In genomic region chr16:93684441-93684840, GRCm38 (mm10) we compare ENCODE assay signal across 8 mouse cellular contexts. TPM values are rescaled to one million over a fixed set of nuclear protein-coding genes. Genes with fewer than 3 reads are reported as not detected.
DNase-seq lines count a peak whose midpoint lies in the region; ATAC-seq and TF ChIP-seq lines count a peak whose summit lies in the region.

No protein-coding gene starts in this region.

- intact Hi-C loops in left cerebral cortex, postnatal 25 days (cut with DNase I) = no loop called here

- WGBS in kidney, embryonic 15.5 days = 38% methylated on average over 7 of the region's 7 CpGs
- WGBS in hindbrain, postnatal 0 days = 37% methylated on average over 7 of the region's 7 CpGs
- 32% methylated on average over 7 of the region's 7 CpGs for WGBS in neural tube, embryonic 12.5 days

- no peak overlapping the region for H3K9ac ChIP-seq in kidney, embryonic 15.5 days
- H3K9ac ChIP-seq in hindbrain, postnatal 0 days (replicated peaks; ENCODE audit: low read length) = no peak overlapping the region
- no peak overlapping the region for H3K9ac ChIP-seq in neural tube, embryonic 12.5 days

- DNase-seq in kidney, postnatal 10 days = no peak
- no peak for DNase-seq in hindbrain, postnatal 0 days (ENCODE audit: low spot score)
- DNase-seq in spleen, postnatal 4 days (ENCODE audit: low spot score in 2 of 2) = no peak
- DNase-seq in spleen, postnatal 36 days (ENCODE audit: low spot score in 2 of 2) = no peak
- DNase-seq in left cerebral cortex, postnatal 25 days (ENCODE audit: low spot score in 2 of 2) = no peak

- H3K36me3 ChIP-seq in kidney, embryonic 15.5 days = no peaks in the 10 kb centered on the region
- no peaks in the 10 kb centered on the region for H3K36me3 ChIP-seq in hindbrain, postnatal 0 days (ENCODE audit: insufficient read depth, low read length)
- no peaks in the 10 kb centered on the region for H3K36me3 ChIP-seq in neural tube, embryonic 12.5 days

- no peaks in the 10 kb centered on the region for H3K9me3 ChIP-seq in kidney, embryonic 15.5 days (replicated peaks)
- H3K9me3 ChIP-seq in hindbrain, postnatal 0 days (ENCODE audit: low read length) = no peaks in the 10 kb centered on the region
- H3K9me3 ChIP-seq in neural tube, embryonic 12.5 days = no peaks in the 10 kb centered on the region

- H3K27ac ChIP-seq in kidney, embryonic 15.5 days = no peak overlapping the region
- no peak overlapping the region for H3K27ac ChIP-seq in brown adipose tissue, adult 24 weeks (replicated peaks; ENCODE audit: low read depth, low read length)
- H3K27ac ChIP-seq in hindbrain, postnatal 0 days = no peak overlapping the region
- no peak overlapping the region for H3K27ac ChIP-seq in neural tube, embryonic 12.5 days

- no peak for TF ChIP-seq CTCF in hindbrain, postnatal 0 days (IDR thresholded peaks at IDR 0.05; ENCODE audit: low read depth)

- H3K27me3 ChIP-seq in kidney, embryonic 15.5 days = peaks cover 50% of the 10 kb centered on the region
- peaks cover 20% of the 10 kb centered on the region; the same call in 1 of the 2 replicates for H3K27me3 ChIP-seq in hindbrain, postnatal 0 days (ENCODE audit: insufficient read depth, low read length)
- peaks cover 54% of the 10 kb centered on the region for H3K27me3 ChIP-seq in neural tube, embryonic 12.5 days (replicated peaks)

- peak overlapping the region; percentile 86 for H3K4me2 ChIP-seq in kidney, embryonic 15.5 days
- H3K4me2 ChIP-seq in hindbrain, postnatal 0 days (ENCODE audit: low read depth, low read length) = peak overlapping the region; percentile 78
- peak overlapping the region; percentile 73; the same call in 1 of the 2 replicates for H3K4me2 ChIP-seq in neural tube, embryonic 12.5 days (replicated peaks)

- peak overlapping the region; percentile 48; the same call in 1 of the 2 replicates for H3K4me3 ChIP-seq in kidney, embryonic 15.5 days (replicated peaks)
- H3K4me3 ChIP-seq in brown adipose tissue, adult 24 weeks (ENCODE audit: insufficient read depth, low read depth, low read length) = peak overlapping the region; percentile 78
- H3K4me3 ChIP-seq in hindbrain, postnatal 0 days (ENCODE audit: low read length) = no peak overlapping the region
- no peak overlapping the region for H3K4me3 ChIP-seq in neural tube, embryonic 12.5 days

- no peak for ATAC-seq in kidney, embryonic 15.5 days (replicated peaks; ENCODE audit: low FRiP score)
- no peak for ATAC-seq in hindbrain, postnatal 0 days
- ATAC-seq in neural tube, embryonic 12.5 days (ENCODE audit: low FRiP score, low read depth) = no peak

- H3K4me1 ChIP-seq in kidney, embryonic 15.5 days = peaks cover 26% of the 10 kb centered on the region
- H3K4me1 ChIP-seq in brown adipose tissue, adult 24 weeks (ENCODE audit: control insufficient read depth, insufficient read depth, insufficient read length, low read length) = no peaks in the 10 kb centered on the region
- H3K4me1 ChIP-seq in hindbrain, postnatal 0 days (ENCODE audit: insufficient read depth, low read length) = peaks cover 7% of the 10 kb centered on the region; the same call in 1 of the 2 replicates
- peaks cover 15% of the 10 kb centered on the region for H3K4me1 ChIP-seq in neural tube, embryonic 12.5 days

RNA-seq across cellular contexts. Expression of gene Cbr3, which starts 1.4 kb away (rescaled TPM):
- 4.8 and 6.9 TPM in 2 replicates for polyA plus RNA-seq in kidney, embryonic 15.5 days (2015; fragmentation: Nextera tagmentation; extraction: Ambion mirVana)
- 7.2 TPM in 2 replicates for polyA plus RNA-seq in brown adipose tissue, adult 24 weeks (2012; ENCODE audit: insufficient read depth, insufficient read length, missing spikeins)
- total RNA-seq in hindbrain, postnatal 0 days (2014; rRNA removed) = 0.58 and 5.1 TPM in 2 replicates
- 4.8 and 5.4 TPM in 2 replicates for polyA plus RNA-seq in hindbrain, postnatal 0 days (2015; fragmentation: Nextera tagmentation; extraction: Ambion mirVana)
- polyA plus RNA-seq in neural tube, embryonic 12.5 days (2016; fragmentation: Nextera tagmentation; extraction: Ambion mirVana) = 0.79 and 1.1 TPM in 2 replicates
- 10 to 100 TPM; 16.0 to 19.9 TPM for total RNA-seq in left cerebral cortex, postnatal 25 days (2021)

RNA-seq across cellular contexts. Expression of gene Dop1b, which starts 27.3 kb away (rescaled TPM):
- 20.0 and 24.2 TPM in 2 replicates for polyA plus RNA-seq in kidney, embryonic 15.5 days (2015; fragmentation: Nextera tagmentation; extraction: Ambion mirVana)
- polyA plus RNA-seq in brown adipose tissue, adult 24 weeks (2012; ENCODE audit: insufficient read depth, insufficient read length, missing spikeins) = 18.9 and 24.0 TPM in 2 replicates
- 60.9 and 74.8 TPM in 2 replicates for total RNA-seq in hindbrain, postnatal 0 days (2014; rRNA removed)
- polyA plus RNA-seq in hindbrain, postnatal 0 days (2015; fragmentation: Nextera tagmentation; extraction: Ambion mirVana) = 25.4 and 26.8 TPM in 2 replicates
- polyA plus RNA-seq in neural tube, embryonic 12.5 days (2016; fragmentation: Nextera tagmentation; extraction: Ambion mirVana) = 22.5 and 27.1 TPM in 2 replicates
- 10 to 100 TPM; 82.1 to 87.0 TPM for total RNA-seq in left cerebral cortex, postnatal 25 days (2021)

RNA-seq across cellular contexts. Expression of gene Gm5678, which starts 56.5 kb away (rescaled TPM):
- polyA plus RNA-seq in kidney, embryonic 15.5 days (2015; fragmentation: Nextera tagmentation; extraction: Ambion mirVana) = not detected in 2 replicates
- polyA plus RNA-seq in brown adipose tissue, adult 24 weeks (2012; ENCODE audit: insufficient read depth, insufficient read length, missing spikeins) = not detected in 2 replicates
- not detected in 2 replicates for total RNA-seq in hindbrain, postnatal 0 days (2014; rRNA removed)
- polyA plus RNA-seq in hindbrain, postnatal 0 days (2015; fragmentation: Nextera tagmentation; extraction: Ambion mirVana) = not detected in 2 replicates
- not detected in 2 replicates for polyA plus RNA-seq in neural tube, embryonic 12.5 days (2016; fragmentation: Nextera tagmentation; extraction: Ambion mirVana)
- total RNA-seq in left cerebral cortex, postnatal 25 days (2021) = 1 to 10 TPM; 3.4 to 4.0 TPM

Comparison
In these comparisons a context has a peak if more than half of its experiments do, and no peak if none do; other contexts are left out.
1. H3K4me3 ChIP-seq: peak in kidney, embryonic 15.5 days (single experiment) and brown adipose tissue, adult 24 weeks (single experiment); none in hindbrain, postnatal 0 days (single experiment) and neural tube, embryonic 12.5 days (single experiment).
2. Peak in every context shown above with its lines, with median percentiles within 50 percentile points of each other: H3K4me2 ChIP-seq.